In the genomic region with DNA sequence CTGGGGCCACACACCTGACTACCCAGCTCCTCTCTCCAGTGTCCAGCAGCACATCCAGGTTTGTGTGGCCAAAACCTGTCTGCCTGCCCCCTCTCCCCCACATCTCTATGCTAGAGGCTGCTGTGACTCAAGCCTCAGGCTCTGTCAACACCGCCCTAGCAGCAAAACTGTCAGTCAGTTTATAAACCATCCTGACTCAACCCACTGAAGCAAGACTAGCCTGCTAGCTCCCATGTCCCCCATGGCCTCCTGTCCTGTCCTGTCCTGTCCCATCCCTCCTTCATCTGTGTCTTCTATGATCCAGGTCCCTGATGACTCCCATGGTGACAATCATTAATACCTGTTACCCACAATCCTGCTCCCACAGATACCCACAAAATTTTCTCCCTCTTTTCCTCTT, we compare ENCODE assay signal across 16 mouse cellular contexts.
"Had no signal": no experiment of that assay in that cellular context is flagged by ENCODE, and none has a peak within 500 bp of the region (broad histone marks: within the 10 kb centered on the region; RNA-seq: fewer than 3 reads in every experiment).

No protein-coding gene starts in this region.

- DNase-seq: lung, adult 18-20 months; lung, embryonic 14.5 days; lung, postnatal 10 days; lung, postnatal 4 days; right cerebral cortex, postnatal 14 days; thymus, adult 2 months; thymus, postnatal 25 days; thymus, postnatal 4 days had no signal

- H3K4me2 ChIP-seq: lung, embryonic 14.5 days; midbrain, embryonic 13.5 days; midbrain, embryonic 15.5 days; neural tube, embryonic 13.5 days; neural tube, embryonic 15.5 days; stomach, embryonic 15.5 days had no signal

- H3K36me3 ChIP-seq: midbrain, embryonic 10.5 days; midbrain, embryonic 13.5 days; stomach, embryonic 15.5 days had no signal

- H3K27ac ChIP-seq: midbrain, embryonic 10.5 days; midbrain, embryonic 13.5 days; midbrain, embryonic 15.5 days; neural tube, embryonic 13.5 days; neural tube, embryonic 15.5 days; stomach, embryonic 15.5 days; stomach, postnatal 0 days had no signal

- H3K4me3 ChIP-seq: midbrain, embryonic 10.5 days; midbrain, embryonic 13.5 days; midbrain, embryonic 15.5 days; myocyte; neural tube, embryonic 13.5 days; neural tube, embryonic 15.5 days; stomach, embryonic 15.5 days had no signal

- ATAC-seq: midbrain, embryonic 13.5 days; midbrain, embryonic 15.5 days had no signal

- H3K9ac ChIP-seq: lung, embryonic 14.5 days; midbrain, embryonic 13.5 days; midbrain, embryonic 15.5 days; neural tube, embryonic 13.5 days; neural tube, embryonic 15.5 days; stomach, embryonic 15.5 days had no signal

- H3K4me1 ChIP-seq: midbrain, embryonic 13.5 days; midbrain, embryonic 15.5 days; neural tube, embryonic 13.5 days had no signal

- H3K27me3 ChIP-seq: midbrain, embryonic 13.5 days; midbrain, embryonic 15.5 days; neural tube, embryonic 13.5 days; neural tube, embryonic 15.5 days; stomach, embryonic 15.5 days had no signal

- H3K9me3 ChIP-seq: midbrain, embryonic 10.5 days; midbrain, embryonic 13.5 days; midbrain, embryonic 15.5 days; neural tube, embryonic 13.5 days; neural tube, embryonic 15.5 days; stomach, embryonic 15.5 days had no signal
